Mouse (Mus musculus): ENCODE data around the gene Mbip. TPM values are rescaled to one million over a fixed set of nuclear protein-coding genes. Genes with fewer than 3 reads are reported as not detected.

Gene Mbip
- polyA plus RNA-seq, 1 experiment from 2014 or later: 46.2 TPM

- Histone ChIP-seq H3K9ac (no peak overlapping the region), H3K4me3 (no peak overlapping the region), H3K4me2 (no peak overlapping the region), H3K9me3 (no peaks in the 10 kb centered on the region), H3K27me3 (replicated peaks) (no peaks in the 10 kb centered on the region), H3K36me3 (replicated peaks) (no peaks in the 10 kb centered on the region), H3K27ac (no peak overlapping the region), H3K4me1 (peaks cover 13% of the 10 kb centered on the region; the same call in 1 of the 2 replicates)
- WGBS: 79% methylated on average over 6 of the region's 6 CpGs
- ATAC-seq (replicated peaks): no peak
Measured at GRCm38 (mm10) chr12:56305758-56306157, 39.9 kb downstream of the Mbip start.

- 24% methylated on average over 4 of the region's 4 CpGs for WGBS
- no peaks in the 10 kb centered on the region for H3K27me3 ChIP-seq (replicated peaks)
Measured at GRCm38 (mm10) chr12:56302321-56303017, 43.2 kb downstream of the Mbip start.

DNA sequence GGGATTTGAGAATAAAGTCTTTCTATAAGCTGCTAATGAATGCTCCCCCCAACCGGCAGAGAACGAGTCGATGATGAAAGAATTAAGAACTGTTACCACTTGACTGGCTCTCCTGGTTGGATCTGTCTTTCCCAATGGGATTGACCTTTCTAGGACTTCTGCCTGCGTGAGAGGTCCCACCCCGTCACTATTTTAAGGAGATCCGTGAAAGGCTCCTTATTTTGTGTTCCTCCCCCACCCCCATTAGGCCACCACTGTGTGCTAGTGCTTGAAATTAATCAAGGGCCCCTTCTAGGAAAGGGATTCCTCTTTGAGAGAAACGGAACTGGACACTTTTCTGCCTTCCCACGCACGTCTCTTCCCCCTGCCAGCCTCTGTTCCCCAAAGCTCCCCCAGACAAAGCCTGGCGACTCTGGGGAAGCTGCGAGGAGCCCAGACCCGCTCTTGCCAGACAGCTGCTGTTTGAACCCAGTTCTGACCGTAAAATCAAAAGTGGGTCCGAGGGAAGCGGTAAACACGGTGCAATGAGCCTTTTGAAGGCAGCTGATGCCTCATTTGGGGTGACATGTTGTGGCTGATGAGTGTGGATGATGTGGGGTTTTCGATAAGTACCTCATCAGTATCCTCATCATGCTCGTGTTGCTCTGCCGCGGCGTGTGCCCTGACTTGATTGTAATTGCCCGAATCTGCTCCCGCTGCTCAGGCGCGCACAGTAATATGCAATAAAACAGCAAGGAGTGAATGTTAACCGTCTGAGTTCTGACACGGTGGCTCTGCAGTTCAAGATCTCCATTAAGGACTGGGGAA, 44.0 kb downstream of the Mbip start:
- Histone ChIP-seq H3K9me3 (no peaks in the 10 kb centered on the region), H3K36me3 (replicated peaks) (no peaks in the 10 kb centered on the region), H3K9ac (peak overlapping the region; percentile 41), H3K4me2 (peak overlapping the region; percentile 73), H3K27ac (peak overlapping the region; percentile 66), H3K27me3 (replicated peaks) (no peaks in the 10 kb centered on the region; the same call in 1 of the 2 replicates), H3K4me3 (peak overlapping the region; percentile 37), H3K4me1 (peaks cover 15% of the 10 kb centered on the region; the same call in 1 of the 2 replicates)
- ATAC-seq (replicated peaks): peak; percentile 75
- 8% methylated on average over 27 of the region's 27 CpGs for WGBS

More at GRCm38 (mm10) chr12:56302321-56303017, 43.2 kb downstream of the Mbip start:
- peak overlapping the region; percentile 37 for H3K4me3 ChIP-seq
- ATAC-seq (replicated peaks): peak; percentile 50; the same call in 1 of the 2 replicates
- H3K27ac ChIP-seq: no peak overlapping the region
- H3K4me2 ChIP-seq: peak overlapping the region; percentile 73
- H3K36me3 ChIP-seq (replicated peaks): no peaks in the 10 kb centered on the region
- 0 out of 2 replicates have a peak overlapping the region, but pooled peaks have one; percentile 41 for H3K9ac ChIP-seq
- H3K4me1 ChIP-seq: peaks cover 17% of the 10 kb centered on the region; the same call in 1 of the 2 replicates
- H3K9me3 ChIP-seq: no peaks in the 10 kb centered on the region

GRCm38 (mm10) chr12:56299610-56300009, 46.1 kb downstream of the Mbip start:
- Histone ChIP-seq H3K4me3 (no peak overlapping the region), H3K27me3 (replicated peaks) (no peaks in the 10 kb centered on the region; the same call in 1 of the 2 replicates), H3K4me2 (no peak overlapping the region), H3K36me3 (replicated peaks) (no peaks in the 10 kb centered on the region), H3K4me1 (peaks cover 15% of the 10 kb centered on the region; the same call in 1 of the 2 replicates), H3K27ac (no peak overlapping the region), H3K9ac (no peak overlapping the region), H3K9me3 (no peaks in the 10 kb centered on the region)
- 73% methylated on average over 3 of the region's 3 CpGs for WGBS
- ATAC-seq (replicated peaks): no peak

GRCm38 (mm10) chr12:56298919-56299318, 46.8 kb downstream of the Mbip start:
- 28% methylated on average over 1 of the region's 1 CpGs for WGBS
- Histone ChIP-seq H3K4me2 (no peak overlapping the region), H3K27ac (no peak overlapping the region), H3K4me3 (no peak overlapping the region), H3K9me3 (no peaks in the 10 kb centered on the region), H3K36me3 (replicated peaks) (no peaks in the 10 kb centered on the region), H3K27me3 (replicated peaks) (no peaks in the 10 kb centered on the region; the same call in 1 of the 2 replicates), H3K4me1 (peaks cover 15% of the 10 kb centered on the region; the same call in 1 of the 2 replicates), H3K9ac (no peak overlapping the region)
- ATAC-seq (replicated peaks): no peak

DNA sequence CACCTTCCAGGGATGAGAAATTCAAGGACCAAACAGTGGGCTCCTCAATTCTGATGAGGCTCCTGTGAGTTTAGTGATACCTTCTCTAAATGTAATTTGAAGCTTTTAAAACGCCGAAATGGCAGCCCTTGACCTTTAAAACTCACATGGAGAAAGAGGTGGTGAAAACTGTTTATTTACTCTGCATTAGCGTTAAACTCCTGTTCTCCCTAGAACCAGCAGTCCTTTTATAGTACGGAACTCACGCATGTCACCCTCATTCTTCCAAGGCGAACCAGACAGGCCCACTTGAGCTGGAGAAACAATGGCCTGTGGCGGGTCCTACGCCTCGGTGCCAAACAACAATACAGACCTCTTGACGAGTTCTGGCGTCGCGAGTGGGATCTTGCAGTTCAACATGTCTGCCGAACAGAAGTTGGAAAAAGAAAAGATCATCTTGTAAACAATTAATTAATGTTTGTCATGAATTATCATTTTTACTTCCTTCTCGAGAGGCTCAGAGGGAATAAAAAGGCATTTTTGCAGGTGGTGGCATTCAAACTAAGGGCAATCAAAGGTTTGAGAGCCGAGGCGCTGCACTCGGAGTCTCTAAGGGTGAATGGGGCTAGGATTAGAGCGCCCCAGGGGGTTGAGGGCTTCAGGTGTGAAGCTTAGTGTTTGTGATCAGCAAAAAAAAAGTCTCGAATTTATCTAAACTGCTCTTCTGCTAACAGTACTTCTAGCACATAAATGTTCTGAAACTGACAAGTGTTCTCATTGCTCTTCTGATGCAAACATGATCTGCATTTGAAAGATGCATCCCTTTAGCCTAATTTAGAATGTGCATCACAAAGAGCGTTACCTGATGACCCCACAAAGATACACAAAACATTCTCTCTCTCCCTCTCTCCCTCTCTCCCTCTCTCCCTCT, 47.5 kb downstream of the Mbip start:
- 6% methylated on average over 21 of the region's 21 CpGs for WGBS
- Histone ChIP-seq H3K9ac (no peak overlapping the region), H3K27ac (no peak overlapping the region), H3K4me2 (peak overlapping the region; percentile 7; the same call in 1 of the 2 replicates), H3K27me3 (replicated peaks) (no peaks in the 10 kb centered on the region; the same call in 1 of the 2 replicates), H3K9me3 (no peaks in the 10 kb centered on the region), H3K4me3 (no peak overlapping the region), H3K4me1 (peaks cover 15% of the 10 kb centered on the region; the same call in 1 of the 2 replicates), H3K36me3 (replicated peaks) (no peaks in the 10 kb centered on the region)
- no peak for ATAC-seq (replicated peaks)

- H3K4me3 ChIP-seq: no peak overlapping the region
- H3K36me3 ChIP-seq (replicated peaks): no peaks in the 10 kb centered on the region
- no peaks in the 10 kb centered on the region; the same call in 1 of the 2 replicates for H3K27me3 ChIP-seq (replicated peaks)
- ATAC-seq (replicated peaks): peak; percentile 41
- H3K4me1 ChIP-seq: peaks cover 13% of the 10 kb centered on the region; the same call in 1 of the 2 replicates
- no peaks in the 10 kb centered on the region for H3K9me3 ChIP-seq
- H3K9ac ChIP-seq: no peak overlapping the region
- 54% methylated on average over 5 of the region's 5 CpGs for WGBS
- no peak overlapping the region for H3K4me2 ChIP-seq
- H3K27ac ChIP-seq: no peak overlapping the region
Measured at GRCm38 (mm10) chr12:56297099-56297498, 48.6 kb downstream of the Mbip start.

DNA sequence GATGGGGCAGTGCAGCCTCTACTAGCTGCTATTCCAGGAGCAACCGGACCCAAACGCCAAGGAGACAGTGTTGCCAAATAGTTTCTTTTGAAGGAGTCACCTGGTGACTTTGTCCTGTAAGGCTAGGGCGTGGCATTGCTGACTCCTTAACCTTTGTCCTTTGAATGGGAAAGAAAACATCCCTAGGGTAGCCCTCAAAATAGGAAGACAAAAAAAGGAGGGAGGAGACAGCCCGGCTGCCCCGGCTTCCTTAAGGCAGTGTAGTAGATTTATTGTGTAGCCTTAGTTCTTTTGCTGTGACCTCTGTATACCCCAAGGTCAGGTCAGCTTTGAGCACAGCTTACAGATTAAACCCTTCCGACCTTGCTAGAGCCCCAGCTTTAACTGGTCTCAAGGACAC, 49.2 kb downstream of the Mbip start:
- H3K27ac ChIP-seq: no peak overlapping the region
- no peak overlapping the region for H3K9ac ChIP-seq
- H3K36me3 ChIP-seq (replicated peaks): no peaks in the 10 kb centered on the region
- WGBS: 30% methylated on average over 6 of the region's 6 CpGs
- no peaks in the 10 kb centered on the region for H3K9me3 ChIP-seq
- peaks cover 7% of the 10 kb centered on the region; the same call in 1 of the 2 replicates for H3K4me1 ChIP-seq
- peak; percentile 32; the same call in 1 of the 2 replicates for ATAC-seq (replicated peaks)
- no peak overlapping the region for H3K4me3 ChIP-seq
- no peak overlapping the region for H3K4me2 ChIP-seq
- no peaks in the 10 kb centered on the region; the same call in 1 of the 2 replicates for H3K27me3 ChIP-seq (replicated peaks)

GRCm38 (mm10) chr12:56295160-56295559, 50.5 kb downstream of the Mbip start:
- 0 out of 2 replicates have a peak, but pooled peaks cover 4% of the 10 kb centered on the region for H3K4me1 ChIP-seq
- H3K4me3 ChIP-seq: no peak overlapping the region
- H3K27ac ChIP-seq: no peak overlapping the region
- ATAC-seq (replicated peaks): no peak
- H3K9me3 ChIP-seq: no peaks in the 10 kb centered on the region
- H3K4me2 ChIP-seq: no peak overlapping the region
- H3K9ac ChIP-seq: no peak overlapping the region
- H3K36me3 ChIP-seq (replicated peaks): no peaks in the 10 kb centered on the region
- WGBS: 77% methylated on average over 3 of the region's 3 CpGs
- no peaks in the 10 kb centered on the region; the same call in 1 of the 2 replicates for H3K27me3 ChIP-seq (replicated peaks)

GRCm38 (mm10) chr12:56288548-56288947, 57.1 kb downstream of the Mbip start:
- WGBS: 79% methylated on average over 3 of the region's 3 CpGs
- H3K27ac ChIP-seq: no peak overlapping the region
- no peaks in the 10 kb centered on the region for H3K27me3 ChIP-seq (replicated peaks)
- H3K4me1 ChIP-seq: no peaks in the 10 kb centered on the region
- H3K4me3 ChIP-seq: no peak overlapping the region
- H3K36me3 ChIP-seq (replicated peaks): no peaks in the 10 kb centered on the region
- no peaks in the 10 kb centered on the region for H3K9me3 ChIP-seq
- no peak for ATAC-seq (replicated peaks)
- H3K4me2 ChIP-seq: no peak overlapping the region
- H3K9ac ChIP-seq: no peak overlapping the region

DNA sequence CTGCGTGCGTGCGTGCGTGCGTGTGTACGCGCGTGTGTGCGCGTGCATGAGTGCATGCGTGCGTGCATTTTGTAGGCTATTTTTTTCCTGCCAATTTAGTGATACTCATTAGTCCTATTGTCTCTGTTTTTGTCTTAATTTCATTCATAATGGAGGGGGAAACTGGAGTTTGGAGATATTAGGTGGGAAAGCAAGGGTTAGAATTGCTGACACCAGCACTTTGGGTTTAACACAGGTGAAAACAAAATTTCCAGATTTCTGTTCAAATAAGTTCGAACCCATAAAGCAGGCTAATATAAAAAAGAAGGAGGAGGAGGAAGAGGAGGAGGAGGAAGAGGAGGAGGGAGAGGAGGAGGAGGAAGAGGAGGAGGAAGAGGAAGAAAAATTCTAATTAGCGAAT, 58.9 kb downstream of the Mbip start:
- no peak overlapping the region for H3K4me3 ChIP-seq
- 96% methylated on average over 14 of the region's 14 CpGs for WGBS
- no peaks in the 10 kb centered on the region for H3K27me3 ChIP-seq (replicated peaks)

More for the DNA sequence above, 58.9 kb downstream of the Mbip start:
- ATAC-seq (replicated peaks): no peak
- H3K9me3 ChIP-seq: no peaks in the 10 kb centered on the region
- no peak overlapping the region for H3K27ac ChIP-seq
- no peak overlapping the region for H3K4me2 ChIP-seq
- H3K36me3 ChIP-seq (replicated peaks): no peaks in the 10 kb centered on the region
- no peaks in the 10 kb centered on the region for H3K4me1 ChIP-seq
- H3K9ac ChIP-seq: no peak overlapping the region
